Mouse (Mus musculus) thymus, postnatal 36 days (tissue): ENCODE measurements around the gene Cenpt.
"Not testable (repeated sequence)": the region's sequence is repeated elsewhere in the genome, so short reads cannot be mapped to it uniquely, and the experiment has no call there.

ENCODE experiments used
- DNase-seq, 2 experiments: peaks; one replicate each; pipeline ENCODE4 v3.0.0; 2022; ENCODE audit warnings: mixed read lengths in 2 of 2

Gene Cenpt

DNA sequence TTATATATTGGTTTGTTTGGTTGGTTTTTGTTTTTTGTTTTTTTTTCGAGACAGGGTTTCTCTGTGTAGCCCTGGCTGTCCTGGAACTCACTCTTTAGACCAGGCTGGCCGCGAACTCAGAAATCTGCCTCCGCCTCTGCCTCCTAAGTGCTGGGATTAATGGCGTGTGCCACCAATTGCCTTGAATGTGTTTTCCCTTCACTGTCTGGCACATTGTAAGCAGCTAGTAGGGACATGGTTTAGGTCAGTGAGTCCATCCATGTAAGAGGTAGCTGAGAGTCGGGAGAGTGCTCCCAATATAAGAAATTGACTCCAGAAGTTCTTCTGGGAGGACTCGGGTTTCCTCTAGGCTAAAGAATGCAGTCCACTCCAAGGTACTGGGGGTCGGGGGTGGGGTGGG is 1.2 kb upstream of the Cenpt start:
- DNase-seq, result no peak

DNA sequence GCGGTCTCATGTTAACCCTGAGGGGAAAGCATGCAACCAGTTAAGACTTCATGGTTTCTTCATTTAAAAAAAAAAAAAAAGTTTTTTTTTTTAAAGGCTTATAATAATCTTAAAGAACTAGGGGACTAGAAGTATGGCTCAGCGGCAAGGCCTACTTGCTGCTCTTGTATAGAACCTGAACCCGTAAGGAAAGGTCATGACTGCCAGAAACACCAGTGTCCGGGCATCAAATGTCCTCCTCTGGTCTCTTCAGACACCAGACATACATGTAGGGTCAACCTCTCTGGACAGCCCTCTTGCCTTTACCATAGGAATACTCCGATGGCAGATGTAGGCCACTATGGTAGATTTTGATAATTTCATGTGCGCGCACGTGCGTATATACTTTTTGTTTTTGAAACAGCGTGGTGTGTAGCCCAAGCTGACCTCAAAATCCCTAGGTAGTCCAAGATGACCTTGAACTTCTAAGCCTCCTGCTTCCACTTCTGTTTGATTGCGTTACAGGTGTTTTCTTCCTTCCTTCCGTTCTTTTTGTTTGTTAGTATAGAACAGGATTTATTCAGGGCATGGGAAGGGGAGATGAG is 840 bp downstream of the Cenpt start:
- no peak for DNase-seq

DNA sequence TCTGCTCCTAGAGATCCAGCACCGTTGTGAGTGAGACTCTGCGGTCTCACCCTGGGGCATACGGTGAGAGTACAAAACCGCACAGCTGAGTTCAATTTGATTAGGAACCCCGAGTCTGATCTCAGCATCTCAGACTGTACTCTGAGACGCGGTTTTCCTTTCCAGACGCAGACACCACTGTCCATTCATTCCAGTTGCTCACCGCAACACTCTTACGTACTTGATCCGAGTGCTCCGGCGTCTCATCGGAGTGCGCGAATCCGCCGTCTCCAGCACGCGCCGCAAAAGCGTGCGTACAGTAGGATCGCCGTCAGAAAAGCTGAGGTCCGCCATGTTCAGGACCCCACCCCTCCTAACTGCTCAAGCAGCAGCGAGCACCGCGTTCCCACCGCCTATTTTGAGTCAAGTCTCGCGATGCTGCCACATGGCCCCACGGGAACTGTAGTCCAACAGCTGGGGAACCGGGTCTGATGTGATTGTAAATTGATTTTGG is 1.4 kb downstream of the Cenpt start:
- DNase-seq, result peak; percentile 89 to 92

DNA sequence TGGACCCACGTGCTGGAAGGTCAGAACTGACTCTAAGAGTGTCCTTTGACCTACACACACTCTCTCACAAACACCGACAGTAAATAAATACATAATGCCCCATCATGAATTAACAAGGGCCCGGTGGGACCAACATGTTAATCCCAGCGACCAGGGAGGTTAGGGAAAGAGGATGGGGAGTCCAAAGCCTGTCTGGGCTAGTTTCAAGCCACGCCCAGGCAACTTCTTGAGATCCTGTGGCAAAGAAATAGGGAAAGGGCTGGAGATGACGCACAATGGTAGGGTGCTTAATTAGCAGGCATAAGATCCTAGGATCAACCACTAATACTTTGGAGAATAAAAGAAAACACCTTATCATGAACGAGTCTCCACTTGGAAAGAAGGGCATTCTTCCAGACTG is 2.5 kb downstream of the Cenpt start:
- DNase-seq, result no peak

DNA sequence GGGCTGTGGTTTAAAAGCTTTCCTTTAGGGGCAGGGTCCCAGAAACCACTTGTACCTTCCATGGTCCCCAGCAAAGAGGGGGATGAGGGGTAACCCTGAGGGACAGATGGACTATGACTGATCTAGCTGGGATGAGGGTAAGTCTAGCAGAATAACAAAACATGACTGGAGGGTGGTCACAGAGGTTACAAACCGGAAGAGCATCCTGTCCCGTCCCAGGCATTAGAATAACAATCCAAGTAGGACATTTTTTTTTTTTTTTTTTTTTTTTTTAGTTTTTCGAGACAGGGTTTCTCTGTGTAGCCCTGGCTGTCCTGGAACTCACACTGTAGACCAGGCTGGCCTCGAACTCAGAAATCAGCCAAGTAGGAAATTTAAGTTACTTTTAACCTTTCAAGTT is 3.1 kb downstream of the Cenpt start:
- DNase-seq, result no peak

DNA sequence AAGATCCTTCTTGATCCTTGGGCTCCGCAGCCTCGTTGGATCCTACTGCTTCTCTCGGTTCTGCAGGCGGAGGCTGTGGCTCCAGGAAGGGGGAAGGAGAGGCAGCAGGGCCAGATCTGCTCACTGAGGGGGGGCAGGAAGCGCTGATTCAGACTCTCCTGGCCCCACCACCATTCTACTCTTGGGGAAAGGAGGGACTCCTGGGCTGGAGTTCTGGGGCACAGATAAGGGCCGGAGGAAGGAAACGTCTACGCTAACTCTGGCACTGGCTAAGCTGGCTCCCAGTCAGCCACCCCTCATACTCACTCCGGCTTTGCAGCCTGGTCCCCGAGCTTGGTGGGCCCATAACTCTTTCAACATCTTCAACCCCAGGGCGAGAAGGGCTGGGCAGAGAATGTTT is 6.4 kb downstream of the Cenpt start:
- no peak for DNase-seq

DNA sequence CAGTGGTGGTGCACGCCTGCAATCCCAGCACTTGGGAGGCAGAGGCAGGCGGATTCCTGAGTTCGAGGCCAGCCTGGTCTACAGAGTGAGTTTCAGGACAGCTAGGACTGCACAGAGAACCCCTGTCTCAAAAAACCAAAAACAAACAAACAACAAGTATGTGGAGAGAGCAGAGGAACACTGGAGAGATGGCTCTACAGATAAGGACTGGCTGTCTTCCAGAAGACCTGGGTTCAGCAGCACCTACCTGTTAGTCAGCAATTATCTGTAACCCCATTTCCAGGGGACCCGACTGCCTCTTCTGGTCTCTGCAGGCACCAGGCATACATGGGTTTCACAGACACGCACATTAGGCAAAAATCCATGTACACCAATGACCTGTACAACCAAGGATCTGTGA is 13.9 kb downstream of the Cenpt start:
- no peak for DNase-seq

DNA sequence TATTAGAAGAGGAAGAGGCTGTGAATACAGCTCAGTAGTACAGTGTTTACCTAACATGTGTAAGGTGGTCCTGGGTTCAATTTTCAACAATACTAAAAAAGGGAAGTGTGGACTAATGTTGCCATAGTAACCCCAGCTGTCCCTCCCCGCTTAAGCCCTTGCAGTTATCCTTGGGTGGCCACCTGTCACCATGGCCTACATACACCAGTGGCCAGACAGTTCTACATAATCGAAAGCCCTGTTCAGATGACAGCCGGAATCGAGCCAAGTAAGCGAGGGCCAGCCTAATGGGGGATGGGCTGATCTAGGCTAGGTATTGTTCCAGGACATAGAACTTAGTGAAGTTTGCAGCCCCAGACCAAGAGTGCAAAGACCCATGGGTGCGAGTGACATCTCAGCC is 16.1 kb downstream of the Cenpt start:
- no peak for DNase-seq

DNA sequence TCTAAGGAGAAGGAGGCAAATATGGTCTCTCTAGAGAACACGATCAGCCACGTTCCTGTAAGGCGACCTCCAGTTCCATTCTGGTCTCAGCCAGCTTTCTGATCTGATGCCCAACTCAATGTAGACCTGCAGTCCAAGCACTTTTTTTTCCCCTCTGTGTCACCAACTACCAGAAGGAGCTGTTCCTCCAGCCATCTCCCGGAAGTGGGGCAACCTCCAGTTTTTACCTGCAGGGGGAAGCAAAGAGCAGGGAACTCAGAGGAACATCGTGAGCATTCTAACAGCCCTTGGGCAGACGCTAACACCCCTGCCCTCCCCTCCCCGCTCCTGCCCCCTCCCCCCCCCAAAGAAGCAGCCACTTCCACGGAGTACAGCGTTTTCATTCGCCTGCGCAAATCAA is 17.8 kb downstream of the Cenpt start:
- DNase-seq, result peak; percentile 85 to 87

DNA sequence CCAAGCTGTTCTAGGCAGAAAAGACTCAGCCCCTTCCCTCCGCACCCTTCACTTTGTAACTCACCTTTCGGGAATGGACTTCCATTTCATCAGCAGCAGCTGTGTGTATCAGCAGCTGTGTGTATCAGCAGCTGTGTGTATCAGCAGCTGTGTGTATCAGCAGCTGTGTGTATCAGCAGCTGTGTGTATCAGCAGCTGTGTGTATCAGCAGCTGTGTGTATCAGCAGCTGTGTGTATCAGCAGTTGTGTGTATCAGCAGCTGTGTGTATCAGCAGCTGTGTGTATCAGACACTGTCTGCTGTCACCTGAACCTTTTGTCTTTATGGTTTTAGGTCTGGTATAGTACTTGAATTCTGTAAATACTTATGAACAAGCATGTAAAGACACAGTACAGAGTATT is 19.3 kb downstream of the Cenpt start:
- not testable (repeated sequence) for DNase-seq

DNA sequence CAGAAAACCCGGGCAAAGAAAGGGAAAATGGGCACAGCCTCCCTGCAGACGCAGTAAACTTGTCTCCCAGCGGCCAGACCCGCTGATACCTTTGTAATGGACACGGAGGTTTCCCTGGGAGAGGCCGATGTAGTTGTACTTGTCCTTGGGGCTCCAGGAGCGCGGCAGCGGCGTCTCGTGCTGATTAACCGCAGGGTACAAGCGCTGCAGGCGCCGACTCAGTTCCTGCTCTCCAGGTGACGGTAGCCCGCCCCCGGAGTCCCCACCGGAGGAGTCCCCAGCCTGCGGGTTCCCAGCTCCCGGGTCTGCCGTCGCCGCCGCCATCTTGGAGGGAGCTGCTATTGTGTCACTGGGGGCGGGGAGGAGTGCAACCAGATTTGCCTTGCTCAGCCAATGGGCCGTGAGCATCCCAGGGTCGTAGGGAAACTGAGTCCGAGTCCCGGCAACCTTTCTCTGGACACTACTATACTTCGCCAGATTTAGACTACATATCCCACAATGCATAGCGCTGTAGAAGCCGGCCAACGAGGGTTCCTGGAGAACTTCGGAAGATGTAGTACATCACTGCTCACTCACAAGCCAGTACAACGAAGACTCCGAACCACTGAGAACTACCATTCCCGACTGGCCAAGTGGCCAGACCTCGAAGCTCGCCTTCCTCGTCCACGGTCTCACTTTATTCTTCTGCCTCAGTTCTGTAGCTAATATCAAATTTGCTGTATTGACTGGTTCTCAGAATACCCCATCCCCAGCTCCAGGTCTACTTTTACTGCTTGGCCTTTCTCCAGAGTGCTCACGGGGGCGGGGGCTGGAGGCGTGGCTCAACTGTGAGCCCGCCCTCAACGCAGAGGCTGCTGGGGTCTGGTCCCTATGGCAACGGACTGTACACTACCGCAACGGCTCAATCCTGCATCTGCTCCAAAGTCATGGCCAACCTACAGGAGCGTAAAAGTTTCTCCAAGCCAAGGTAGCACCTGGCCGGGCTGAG is 25.9 kb downstream of the Cenpt start, which contains the start of the genes Ranbp10 and Tsnaxip1:
Ranbp10 (minus strand) TSS at position 490 of the 988 bp plus-strand sequence.
Tsnaxip1 (plus strand) TSS at position 871 of the 988 bp plus-strand sequence.
- peak; percentile 92 to 96 for DNase-seq

DNA sequence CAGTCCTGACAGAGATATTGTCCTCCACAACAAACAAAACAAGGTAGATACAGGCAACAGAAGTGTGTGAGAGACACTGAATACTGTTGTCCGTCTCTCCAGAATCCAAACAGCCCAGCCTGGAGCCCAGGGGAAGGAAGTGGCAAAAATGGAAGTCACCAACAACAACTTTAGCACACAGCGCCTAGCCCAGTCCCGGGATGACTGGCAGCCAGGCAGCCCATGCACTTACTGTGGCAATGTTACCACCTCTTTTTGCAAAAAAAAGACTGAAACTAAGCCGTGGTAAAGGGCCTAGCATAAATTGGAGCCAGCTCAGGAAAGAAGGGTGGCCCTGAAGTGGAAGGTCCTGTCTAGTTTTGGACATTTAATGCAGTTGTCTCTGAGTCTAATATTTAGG is 26.7 kb downstream of the Cenpt start:
- peak in 1 of 2 experiments; percentile 9 for DNase-seq

DNA sequence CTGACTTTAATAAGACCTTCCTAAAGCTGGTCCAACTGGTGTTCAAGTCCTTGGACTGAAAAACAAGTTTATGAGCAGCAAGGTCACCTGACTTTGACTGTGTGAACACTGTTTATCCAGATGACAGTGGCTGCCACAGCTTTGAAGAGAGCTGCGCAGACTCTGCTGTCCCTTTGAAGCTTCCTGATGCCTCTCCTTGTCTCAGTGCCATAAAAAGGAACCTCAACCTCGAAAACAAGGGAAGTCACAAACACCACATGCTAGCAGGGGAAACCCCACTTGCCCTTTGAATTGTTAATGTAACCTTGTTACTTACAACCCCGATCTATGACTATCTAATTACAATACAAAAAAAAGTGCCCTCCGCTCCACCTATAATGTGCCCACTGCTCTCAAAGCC is 27.6 kb downstream of the Cenpt start:
- DNase-seq, result no peak

DNA sequence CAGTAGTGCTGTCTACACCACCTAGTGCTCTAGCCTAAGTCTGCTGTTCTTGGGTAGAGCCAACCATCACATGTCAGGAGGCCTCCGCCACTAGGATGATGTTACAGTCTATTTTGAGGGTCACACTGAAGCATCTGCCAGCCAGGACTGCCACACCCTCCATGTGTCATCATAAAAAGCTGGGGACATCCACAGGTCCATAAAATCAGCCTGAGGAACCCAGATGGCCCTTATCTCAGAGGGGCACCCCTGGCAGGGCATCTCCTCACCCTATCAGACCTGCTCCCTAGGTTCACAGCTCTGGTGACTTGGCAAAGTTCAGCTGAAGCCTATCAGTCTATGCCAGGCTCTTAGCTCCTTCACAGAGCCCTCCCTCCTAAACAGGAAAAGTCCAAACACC is 32.2 kb downstream of the Cenpt start:
- no peak for DNase-seq

DNA sequence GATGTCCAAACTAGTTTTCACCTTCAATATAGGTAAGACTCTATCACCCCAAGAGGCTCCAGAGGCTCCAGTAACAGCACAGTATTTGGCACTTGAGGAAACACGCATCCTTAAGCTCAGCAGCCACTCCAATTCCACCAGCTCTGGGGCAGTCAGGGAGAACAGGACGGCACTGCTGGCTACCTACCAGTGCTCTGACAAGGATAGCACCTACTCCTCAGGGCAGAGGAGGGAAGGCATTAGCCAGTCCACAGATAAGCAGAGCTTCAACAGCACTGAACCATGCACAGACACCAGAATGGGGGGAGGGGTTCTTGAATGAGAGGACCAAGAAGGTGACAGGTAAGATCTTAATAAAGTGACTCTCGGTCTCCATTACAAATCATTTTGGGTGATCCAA is 33.4 kb downstream of the Cenpt start:
- DNase-seq, result no peak

DNA sequence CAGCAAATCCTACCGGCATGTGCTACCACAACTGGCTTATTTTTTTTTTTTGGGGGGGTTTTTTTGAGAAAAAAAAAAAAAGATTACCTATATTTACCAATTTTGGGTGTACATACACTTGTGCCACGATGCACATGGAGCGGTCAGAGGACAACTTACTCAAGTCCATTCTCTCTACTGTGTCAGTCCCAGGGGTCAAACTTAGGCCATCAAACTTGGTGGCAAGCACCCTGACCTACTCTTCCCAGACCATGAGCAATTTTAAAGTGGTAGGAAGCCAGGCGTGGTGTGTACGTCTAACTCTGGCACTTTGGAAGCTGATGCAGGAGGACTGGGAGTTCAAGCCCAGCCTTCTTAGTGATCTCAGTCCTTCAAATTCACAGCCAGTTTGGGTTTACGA is 39.8 kb downstream of the Cenpt start:
- no peak for DNase-seq

DNA sequence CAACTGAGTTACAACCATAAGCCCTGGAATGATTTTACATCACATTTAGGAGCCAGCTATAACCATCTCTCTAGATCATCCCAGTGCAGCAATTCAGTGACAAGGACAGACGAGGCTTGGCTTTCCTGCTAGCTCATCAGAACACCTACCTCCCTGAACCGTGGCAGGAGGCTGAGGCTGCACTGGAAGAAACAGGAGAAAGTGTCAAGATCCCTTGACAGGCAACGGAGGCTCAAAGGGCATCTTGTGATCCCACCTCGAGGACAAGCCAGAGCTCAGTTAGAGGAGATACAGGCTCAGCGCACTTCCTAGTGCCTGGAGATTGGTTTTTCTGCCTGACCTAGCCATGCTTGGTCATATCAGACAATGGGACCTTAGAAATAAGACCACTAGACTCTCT is 40.6 kb downstream of the Cenpt start:
- no peak for DNase-seq

DNA sequence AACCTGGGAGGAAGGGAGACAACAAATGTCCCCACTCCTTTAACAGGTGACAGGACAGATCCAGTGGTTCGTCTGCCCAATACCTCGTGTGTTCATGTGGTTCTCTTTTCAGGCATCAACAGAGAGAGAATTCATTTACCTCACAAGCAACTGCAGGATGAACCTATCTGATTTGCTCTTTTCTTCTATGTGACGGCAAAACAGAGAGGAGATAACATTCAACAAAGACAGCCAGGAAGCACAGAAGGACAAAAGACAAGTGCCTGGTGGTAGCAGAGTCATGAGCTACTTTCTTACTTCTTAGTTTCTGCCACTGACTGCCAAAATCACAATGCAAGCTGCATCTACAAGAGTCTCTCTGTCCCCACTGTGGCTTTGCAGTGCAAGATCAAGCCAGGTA is 41.5 kb downstream of the Cenpt start:
- no peak for DNase-seq

DNA sequence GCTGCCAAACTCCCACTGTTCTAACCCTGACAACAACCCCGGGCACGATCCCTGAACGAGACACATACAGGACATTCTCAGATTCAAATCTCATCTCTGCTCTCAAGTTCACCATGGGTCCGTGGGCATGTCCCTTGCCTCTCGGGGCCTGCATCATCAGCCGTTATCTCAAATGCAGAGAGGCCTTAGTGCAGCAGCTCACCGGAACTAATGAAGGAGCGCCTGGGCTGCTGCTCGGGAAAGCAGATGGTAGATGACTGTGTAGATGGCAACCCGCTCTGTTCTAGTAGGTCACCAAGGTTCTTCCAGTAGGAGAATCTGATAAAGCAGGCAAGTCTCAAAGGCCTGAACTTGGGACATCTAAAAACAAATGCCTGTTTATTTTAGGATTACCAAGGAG is 42.0 kb downstream of the Cenpt start:
- DNase-seq, result no peak

DNA sequence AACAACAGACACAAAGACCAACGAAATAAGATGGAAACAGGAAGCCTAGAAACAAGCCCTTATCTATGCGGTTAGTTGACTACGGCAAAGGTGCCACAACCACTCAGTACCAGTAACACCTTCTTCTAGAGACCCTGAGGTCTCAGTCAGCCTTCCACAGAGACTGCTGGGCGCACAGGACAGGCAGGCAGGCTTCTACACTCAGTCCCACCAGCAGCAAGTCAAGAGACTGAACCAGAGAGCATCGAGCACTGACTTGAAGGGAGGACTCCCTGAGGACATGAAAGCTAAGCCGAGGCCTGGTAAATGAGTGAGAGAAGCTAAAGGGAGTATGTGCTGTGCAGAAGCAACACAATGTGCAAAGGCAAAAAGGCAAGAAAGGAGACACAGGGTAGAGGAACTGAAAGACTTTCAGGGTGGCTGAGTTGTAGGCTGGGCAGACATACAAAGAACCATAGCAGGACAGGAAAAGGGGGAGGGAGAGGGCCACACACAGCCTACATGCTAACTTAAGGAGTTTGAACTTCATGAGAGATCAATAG is 42.8 kb downstream of the Cenpt start:
- peak in 1 of 2 experiments; percentile 10 for DNase-seq

DNA sequence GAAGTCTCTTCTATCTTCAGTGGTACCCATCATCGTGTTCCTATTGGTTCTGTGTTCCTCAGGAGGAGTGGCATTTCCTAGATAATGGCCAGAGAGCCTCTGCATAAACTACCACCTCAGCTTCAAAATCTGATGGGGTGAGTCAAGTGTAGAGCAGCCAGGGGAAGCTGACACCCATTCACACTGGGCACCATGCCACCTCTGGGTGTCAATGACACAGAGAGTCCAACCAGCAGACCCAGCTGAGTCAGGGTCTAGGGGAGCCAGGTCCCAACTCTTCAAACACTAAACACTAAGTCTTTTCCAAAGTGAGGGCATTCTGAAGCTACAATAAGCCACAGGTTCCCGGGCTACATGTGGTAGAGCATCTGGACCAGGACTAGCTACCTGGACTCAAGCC is 44.6 kb downstream of the Cenpt start:
- no peak for DNase-seq

DNA sequence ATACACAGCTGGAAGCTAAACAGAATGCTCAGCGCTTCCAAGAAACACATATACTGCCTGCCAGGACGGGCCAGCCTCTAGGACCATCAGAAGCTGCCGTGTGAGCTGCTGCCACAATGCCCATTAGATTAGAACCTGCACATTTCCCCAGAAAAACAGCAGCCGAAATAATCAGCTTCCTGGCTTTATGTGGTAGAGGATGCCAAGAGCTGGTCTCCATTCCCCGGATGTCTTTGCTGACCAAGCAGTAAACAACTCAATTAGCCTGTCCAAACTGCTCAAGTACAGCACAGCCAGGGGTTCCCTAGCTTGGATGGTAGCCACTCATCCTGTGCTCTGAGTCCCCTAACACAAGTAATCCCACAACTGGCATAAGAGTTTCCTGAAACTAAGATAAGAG is 45.3 kb downstream of the Cenpt start:
- DNase-seq, result no peak

DNA sequence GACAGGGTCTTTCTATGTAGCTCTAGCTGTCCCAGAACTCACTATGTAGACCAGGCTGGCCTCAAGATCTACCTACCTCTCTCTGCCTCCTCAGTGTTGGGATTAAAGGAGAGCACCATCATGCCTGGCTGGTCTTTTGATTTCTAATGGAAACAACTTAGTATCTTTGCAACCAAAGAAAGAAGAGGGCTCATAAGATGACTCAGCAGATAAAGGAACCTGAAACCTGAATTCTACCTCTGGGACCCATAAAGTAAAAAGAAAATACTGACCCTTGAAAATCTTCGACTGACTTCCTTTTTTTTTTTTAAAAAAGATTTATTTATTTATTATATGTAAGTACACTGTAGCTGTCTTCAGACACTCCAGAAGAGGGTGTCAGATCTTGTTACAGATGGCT is 47.1 kb downstream of the Cenpt start:
- DNase-seq, result no peak

DNA sequence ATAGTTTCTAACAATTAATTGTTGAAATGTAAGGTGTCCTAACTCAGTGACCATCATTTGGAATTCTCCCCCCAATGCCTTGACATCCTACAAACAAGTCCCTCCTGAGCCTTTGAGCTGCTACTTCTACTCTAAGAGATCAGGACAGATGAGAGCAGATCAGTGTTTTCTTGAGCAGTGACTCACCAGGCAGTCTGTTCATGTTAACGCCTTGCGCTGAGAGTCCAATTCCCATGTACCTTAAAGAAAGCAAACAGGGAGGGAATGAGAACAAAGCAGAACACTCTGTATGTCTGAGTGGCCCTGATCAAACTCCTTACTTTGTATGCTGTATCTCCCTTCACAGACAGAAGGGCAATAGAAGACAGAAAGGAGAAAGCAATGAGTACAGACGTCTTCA is 47.7 kb downstream of the Cenpt start:
- DNase-seq, result no peak
